Mouse (Mus musculus) gastrocnemius, postnatal 25 days (tissue): ENCODE results near the gene Ddx21. TPM values are rescaled to one million over a fixed set of nuclear protein-coding genes. Genes with fewer than 3 reads are reported as not detected.

Experiments
- DNase-seq: peaks from one replicate; pipeline ENCODE4 v3.0.0; 2022
- total RNA-seq, 2 experiments: library from RNA; stranded (reverse); gene quantifications; 1 replicate in 1 of 2; 2 replicates in 1 of 2; pipeline ENCODE4 v1.2.3; 2021

The Ddx21 gene
- total RNA-seq, 2 experiments from 2014 or later: 24.8 to 28.4 TPM

DNA sequence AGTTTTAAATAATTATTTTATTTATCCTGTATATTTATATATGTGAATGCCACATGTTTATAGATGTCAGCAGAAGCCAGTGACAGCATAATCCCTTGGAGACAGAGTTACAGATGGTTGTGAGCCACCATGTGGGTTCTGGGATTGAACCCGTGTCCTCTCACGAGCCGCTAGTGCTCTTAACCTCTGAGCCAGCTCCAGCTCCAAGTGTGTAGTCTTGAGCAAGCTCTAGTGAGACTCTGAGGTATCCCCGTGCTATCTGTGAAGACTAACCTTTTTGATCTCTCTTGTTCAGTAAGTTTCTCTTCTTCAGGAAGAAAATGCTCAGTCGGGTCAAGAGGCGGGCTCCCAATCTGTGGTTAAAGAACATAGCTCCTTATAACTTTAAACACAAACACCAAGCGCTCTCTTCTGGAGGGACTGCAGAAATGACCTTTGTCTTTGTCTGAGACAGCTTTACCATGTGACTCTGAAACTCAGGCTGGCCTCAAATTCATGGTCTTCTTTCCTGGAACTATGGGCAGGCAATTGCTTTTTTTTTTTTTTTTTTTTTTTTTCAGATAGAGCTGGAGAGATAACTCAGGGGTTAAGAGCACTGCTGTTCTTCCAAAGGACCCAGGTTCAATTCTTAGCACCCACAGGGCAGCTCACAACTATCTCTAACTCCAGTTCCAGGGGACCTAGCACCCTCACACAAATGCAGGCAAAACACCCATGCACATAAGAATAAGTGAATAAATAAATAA is 31.8 kb downstream of the Ddx21 start:
- DNase-seq: no peak

DNA sequence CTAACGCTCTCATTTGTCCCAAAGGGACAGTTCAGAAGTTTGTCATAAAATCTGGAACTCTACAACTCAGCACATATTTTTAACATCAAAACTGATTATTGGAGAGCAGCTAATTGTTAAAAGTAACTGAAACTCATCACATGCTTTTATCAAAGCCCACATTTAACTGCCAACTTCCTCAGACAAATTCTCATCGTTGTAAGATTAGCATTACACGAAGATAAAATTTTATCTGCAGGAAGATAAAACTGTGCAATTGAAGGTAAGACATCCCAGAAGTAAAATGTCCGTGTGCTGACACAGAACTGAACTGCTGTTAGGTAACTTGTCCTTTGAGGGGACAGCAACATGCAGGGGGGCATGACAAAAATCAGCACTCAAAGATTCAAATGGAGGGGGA is 33.2 kb downstream of the Ddx21 start:
- DNase-seq: no peak

DNA sequence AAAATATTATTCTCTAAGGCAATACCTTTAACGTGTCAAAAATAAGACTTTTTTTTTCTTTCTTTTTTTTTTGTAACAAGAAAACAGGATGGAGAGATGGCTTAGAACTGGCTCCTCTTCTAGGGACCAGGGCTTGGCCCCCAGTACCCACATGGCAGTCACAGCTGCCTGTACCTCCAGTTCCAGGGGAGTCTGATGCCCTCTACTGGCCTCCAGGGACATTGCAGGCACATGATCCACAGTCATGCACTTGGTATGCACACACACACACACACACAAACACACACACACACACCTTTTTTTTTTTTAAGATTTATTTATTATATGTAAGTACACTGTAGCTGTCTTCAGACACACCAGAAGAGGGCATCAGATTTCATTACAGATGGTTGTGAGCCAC is 44.3 kb downstream of the Ddx21 start:
- no peak for DNase-seq

DNA sequence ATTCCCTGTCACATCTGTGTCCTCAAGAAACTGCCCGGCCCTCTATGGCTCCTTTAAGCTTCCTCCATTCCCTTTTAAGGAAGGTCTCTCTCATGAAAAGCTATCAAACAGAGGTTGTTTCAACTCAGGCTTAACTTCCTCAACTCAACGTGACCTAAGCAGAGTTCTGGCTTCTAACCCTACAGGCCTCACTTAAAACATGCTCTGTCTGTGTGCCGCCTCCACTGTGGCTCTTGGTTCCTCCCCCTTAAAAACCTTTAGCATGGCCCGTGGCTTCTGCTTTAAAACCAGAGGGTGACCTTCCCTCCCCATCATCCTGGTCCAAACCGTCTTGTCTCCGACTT is 45.6 kb downstream of the Ddx21 start:
- DNase-seq: no peak

DNA sequence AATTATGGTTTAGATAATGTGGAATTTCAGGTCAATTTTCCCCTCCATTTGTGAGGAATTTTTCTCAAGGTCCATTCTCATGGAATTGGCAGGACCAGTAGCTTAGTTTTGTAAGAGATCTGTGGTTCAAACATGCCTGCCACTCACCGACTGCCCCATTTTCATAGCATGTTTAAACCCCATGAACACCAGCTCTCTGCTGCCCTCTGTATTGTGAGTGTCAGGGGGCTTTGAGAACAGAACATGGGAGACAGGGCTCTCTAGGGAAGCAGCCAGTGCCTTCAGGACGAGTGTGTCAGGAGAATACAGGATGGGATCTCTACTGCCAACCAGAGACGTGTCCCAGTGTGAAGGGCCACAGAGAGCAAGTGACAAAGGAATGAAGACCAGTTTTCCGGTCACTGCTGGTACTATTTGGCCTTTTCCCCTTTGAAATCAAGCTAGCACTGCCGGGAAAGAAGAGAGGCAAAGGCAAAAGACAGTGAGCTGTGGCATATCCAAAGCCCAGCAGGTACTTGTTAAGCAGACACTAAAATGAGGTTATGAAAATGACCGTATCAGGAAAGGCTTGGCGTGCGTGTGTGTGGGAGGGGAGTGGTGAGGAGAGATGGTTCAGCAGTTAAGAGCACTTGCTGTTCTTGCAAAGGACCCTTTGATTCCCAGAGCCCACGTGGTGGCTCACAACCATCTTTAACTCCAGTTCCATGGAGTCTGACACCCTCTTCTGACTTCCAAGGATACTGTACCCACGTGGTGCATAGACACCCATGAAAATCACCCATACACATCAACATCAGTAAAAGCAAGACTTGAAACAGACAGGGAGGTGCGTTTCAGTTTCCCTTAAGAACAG is 46.1 kb downstream of the Ddx21 start:
- no peak for DNase-seq

DNA sequence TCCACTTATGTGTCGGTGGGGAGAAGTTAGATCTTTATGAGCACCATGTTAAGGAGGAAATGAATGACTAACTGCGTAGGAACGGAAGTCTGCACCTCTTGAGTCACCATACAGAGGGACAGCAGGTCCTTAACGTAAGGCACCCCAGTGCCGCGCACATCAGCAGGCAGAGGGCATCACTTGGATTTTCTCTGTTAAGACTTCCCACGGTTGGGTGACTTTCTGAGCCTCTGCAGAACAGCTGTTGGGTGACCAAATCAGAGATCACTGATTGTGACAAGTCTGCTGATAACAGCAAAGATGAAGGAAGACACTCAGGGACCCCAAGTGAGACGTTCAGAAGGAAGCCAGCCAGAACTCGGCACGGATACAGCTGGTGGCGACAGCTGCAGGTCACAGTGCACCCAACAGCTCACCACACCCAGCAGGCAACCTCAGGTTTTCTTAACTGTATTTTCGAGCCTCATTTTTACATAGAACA is 48.4 kb downstream of the Ddx21 start:
- DNase-seq: no peak

DNA sequence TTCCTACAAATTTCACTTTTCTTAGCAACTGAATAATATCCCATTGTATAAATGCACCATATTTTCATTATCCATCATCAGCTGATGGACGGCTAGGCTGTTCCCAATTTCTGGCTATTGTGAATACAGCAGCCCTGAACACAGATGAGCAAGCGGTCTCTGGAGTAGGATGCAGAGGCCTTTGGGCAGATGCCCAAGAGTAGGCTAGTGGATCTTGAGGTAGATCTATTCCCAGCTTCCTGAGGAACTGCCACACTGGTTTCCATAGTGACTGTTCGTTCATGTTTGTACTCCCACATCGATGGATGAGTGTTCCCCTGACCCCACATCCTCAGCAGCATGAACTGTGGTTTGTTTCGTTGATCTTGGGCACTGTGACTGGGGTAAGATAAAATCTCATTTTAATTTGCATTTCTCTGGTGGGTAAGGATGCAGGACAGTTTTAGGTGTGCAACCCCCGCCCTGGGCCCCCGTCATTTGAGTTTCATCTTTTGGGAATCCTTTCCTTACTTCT is 51.2 kb downstream of the Ddx21 start:
- DNase-seq: no peak

DNA sequence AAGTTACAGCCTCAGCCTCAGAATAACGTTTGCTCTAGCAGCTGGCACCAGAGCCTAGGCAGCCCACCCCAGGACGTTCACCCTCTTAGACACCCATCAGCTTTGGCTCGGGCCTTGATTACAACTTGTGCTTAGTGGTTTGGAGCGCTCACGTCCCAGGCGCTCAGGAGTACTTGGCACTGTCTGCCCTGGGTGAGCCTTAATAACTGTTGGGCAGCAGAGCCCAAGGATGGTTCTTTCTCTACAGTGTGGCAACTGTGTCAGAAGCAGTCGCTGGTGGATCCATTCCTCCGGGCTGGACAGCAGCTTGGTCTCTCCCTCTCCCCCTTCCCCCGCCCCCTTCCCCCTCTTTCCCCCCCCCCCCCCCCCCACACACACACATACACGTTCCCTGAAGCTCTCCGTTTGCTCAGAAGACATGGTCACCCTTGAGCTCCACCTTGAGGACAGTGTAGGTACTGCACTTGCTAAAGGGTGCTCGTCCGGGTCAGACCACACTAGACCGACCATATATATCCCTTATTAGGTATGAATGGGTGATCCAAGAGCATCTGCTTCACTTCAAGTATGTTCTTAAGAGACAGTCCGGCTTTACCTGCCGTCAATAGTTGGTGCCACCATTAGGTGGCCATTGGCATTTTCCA is 52.4 kb downstream of the Ddx21 start:
- peak; percentile 34 for DNase-seq

DNA sequence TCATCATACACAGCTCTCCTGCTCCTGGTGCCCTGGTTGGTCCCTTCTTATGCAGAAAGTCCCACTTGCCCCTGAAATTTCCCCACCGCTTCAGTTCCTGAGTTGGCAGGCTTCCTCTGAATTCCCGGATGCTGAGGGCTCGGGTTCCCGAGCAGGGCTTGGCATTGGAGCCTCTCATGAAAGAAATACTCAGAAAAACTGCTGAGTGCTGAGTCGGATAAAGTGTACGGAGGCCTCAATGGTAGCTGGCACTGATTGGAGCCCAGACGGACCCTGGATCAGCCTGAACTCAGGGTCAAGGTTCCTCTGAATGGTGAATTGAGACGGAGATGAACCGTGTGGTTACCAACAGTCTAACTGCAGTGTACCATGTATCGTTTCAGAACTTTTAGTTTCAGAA is 55.6 kb downstream of the Ddx21 start:
- DNase-seq: no peak

DNA sequence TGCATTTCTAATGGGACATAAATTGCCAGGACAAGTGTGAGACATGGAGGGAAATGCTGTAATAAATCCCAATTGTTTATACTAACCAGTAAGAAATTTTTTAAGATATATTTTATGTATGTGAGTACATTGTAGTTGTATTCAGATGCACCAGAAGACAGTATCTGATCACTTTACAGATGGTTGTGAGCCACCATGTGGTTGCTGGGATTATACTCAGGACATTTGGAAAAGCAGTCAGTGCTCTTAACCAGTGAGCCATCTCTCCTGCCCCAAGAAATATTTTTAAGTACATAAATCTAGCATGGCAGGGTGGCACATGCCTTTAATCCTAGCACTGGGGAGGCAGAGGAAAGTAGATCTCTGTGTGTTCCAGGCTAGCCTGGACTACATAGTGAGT is 56.3 kb downstream of the Ddx21 start:
- DNase-seq: no peak

DNA sequence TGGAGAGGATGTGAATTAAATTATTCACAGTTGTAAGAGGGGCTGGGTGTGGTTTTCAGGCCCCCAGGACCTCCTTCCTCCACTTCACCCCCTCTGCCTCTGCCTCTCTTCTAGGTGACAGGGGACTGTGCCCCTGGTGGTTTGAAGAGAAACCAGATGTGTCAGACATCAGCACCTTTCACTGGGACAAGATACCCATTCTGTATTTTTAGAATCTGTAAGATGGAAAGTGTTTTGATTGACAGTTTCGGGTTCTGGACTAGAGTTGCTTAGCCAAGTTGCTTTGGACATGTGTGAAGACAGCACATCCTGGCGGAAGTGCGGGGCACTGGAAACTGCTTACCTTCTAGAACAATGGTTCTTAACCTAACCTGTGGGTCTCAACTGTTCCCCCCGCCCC is 57.8 kb downstream of the Ddx21 start:
- no peak for DNase-seq

DNA sequence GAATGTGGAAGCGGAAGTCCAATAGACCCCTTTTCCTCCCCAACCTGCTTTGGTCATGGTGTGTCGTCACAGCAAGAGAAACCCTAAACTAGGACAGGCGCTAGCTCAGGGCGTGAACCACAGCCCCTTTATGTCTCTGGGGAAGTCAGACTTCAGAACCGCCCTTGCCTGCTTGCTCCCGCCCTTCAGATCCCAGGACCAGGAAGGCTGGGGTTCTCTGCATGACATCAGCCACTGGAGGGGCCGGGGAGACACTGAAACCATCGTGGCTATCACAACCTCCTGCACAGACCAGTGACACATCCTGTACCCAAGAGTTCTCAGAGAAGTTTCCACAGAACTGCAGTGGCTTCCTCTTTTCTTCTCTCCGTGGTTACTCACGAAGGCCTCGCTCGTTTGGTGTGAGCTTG is 58.7 kb downstream of the Ddx21 start:
- peak; percentile 28 for DNase-seq

DNA sequence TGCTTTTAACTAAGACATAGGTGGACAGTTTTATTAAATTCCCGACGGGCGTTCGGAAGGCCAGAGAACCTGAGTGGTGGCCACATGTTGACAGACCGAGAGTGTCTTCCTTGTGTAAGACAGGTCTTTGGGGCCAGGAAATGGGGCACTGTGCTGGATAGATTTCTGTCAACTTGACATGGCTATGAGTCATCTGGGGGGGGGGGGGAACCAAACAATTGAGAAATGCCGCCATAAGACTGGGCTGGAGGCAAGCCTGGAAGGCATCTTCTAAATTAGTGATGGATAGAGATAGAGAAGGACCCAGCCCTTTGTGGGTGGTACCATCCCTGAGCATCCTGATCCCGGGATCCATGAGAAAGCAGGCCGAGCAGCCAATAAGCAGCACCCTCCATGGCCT is 59.2 kb downstream of the Ddx21 start:
- DNase-seq: no peak

DNA sequence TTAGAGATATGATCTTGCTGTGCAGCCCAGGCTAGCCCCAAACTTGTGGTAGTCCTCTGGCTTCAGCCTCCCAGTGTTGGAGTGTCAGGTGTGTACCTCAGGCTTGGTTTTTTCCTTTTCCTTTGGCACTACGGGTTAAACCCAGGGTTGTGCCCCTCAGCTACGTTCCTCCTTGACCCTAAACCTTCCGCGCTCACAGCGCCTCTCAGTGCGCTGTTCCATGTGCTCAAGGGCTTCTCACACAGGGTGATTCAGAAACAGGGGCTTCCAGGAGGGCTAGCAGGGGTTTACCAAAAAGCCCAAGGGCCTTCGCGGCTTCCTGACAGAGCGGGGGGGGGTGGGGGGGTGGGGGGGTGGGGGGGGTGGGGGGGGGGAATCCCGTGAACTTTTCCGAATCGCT is 59.6 kb downstream of the Ddx21 start:
- DNase-seq: no peak

DNA sequence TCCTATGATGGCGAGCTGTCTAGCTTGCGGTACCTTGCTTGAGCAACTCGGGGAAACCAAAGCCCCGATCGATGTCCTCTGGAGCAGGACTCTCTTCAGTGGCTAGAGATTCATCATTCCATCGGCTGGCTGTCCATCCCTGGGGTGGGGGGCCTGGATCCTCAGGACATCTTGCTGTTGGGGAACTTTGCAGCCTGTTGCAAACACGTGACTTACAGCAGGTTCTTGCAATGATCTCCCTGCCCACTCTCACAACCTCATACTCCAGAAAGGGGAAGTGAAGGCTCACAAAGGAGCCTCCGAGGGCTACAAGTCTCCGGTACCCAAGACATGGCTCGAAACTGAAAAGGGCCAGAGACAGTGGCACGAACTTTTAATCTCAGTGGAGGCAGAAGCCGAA is 60.6 kb downstream of the Ddx21 start:
- no peak for DNase-seq

DNA sequence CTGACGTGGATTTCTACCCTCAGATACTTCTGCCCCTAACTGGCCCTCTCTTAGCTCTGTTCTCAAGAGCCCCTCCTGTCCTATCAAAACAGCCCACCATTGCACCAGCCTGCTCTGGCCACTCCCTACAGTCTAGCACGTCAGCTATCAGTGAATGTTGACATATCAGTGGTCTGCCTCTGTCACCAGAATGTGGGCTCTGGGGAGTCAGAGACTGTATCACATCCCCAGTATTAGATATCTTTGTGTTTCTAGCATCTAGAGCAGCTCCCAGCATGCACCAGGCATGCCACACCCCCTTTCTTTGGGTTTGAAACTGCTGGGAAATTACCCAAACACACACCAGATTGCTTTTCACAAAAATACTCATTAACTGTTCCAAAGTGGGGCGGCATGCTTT is 61.3 kb downstream of the Ddx21 start:
- DNase-seq: no peak

DNA sequence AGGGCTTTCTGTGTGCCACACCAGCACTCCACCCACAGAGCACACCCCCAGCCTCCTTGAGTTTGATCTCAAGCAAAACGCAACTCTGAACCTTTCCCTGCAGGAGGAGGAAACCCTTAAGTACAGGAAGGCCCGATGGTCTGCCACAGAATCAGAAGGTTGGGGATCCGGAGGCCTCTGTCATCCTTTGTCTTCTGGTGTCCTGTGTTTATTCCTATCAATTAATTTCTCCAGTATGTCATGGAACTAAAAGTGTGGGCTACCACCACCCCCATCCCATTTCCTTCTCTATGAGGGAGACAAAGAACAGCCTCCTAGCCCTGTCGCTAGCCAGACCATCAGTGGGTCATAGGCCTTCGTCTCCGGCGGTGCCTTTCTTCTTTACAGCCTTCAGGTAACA is 67.6 kb downstream of the Ddx21 start:
- DNase-seq: no peak

DNA sequence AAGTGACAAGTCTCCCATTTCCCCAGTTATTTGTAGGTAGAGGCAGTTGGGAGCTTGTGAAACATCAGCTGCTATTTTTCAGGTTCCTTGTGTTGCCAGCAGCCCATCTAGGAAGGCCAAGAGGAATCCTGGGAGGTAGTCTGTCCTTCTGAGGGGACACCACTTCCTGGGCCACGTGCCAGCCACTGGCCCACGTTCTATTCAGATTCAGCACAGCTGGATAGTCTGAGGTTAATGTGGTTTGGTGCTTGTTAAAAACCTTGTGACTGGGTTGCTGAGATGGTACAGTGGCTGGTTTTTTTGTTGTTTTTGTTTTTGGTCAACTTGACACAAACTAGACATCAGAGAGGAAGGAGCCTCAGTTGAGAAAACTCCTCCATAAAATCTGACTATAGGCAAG is 69.2 kb downstream of the Ddx21 start:
- no peak for DNase-seq

Other genes starting within 250 kb of the Ddx21 start
- 1 to 10 TPM; 7.1 to 8.5 TPM for gene Hk1, start 222.4 kb downstream of the Ddx21 start, total RNA-seq
- gene Hkdc1, start 179.8 kb downstream of the Ddx21 start, total RNA-seq: under 1 TPM in 1 of 2 experiments, not detected in 1; 0.08 TPM
- not detected for gene 4930507D05Rik, start 152.8 kb downstream of the Ddx21 start, total RNA-seq
- gene Supv3l1, start 152.5 kb downstream of the Ddx21 start, total RNA-seq: 10 to 100 TPM; 15.3 to 20.1 TPM
- gene Vps26a, start 115.5 kb downstream of the Ddx21 start, total RNA-seq: 10 to 100 TPM; 24.7 to 25.6 TPM
- 10 to 100 TPM; 13.0 to 14.3 TPM for gene Srgn, start 74.8 kb downstream of the Ddx21 start, total RNA-seq
- gene Kif1bp, start 23.8 kb downstream of the Ddx21 start, total RNA-seq: 10 to 100 TPM; 22.5 to 26.7 TPM
- gene Ddx50, start 48.9 kb upstream of the Ddx21 start, total RNA-seq: 10 to 100 TPM; 39.1 to 42.2 TPM
- under 1 TPM; 0.31 to 0.43 TPM for gene Stox1, start 123.8 kb upstream of the Ddx21 start, total RNA-seq
- gene Ccar1, start 190.0 kb upstream of the Ddx21 start, total RNA-seq: 10 to 100 TPM; 26.4 to 28.8 TPM